Mouse (Mus musculus) liver, embryonic 14.5 days (tissue): ENCODE results near the gene Grm3. TPM values are rescaled to one million over a fixed set of nuclear protein-coding genes. Genes with fewer than 3 reads are reported as not detected.

Experiments
- ATAC-seq: fragments of 200-750 bp; cut with Nextera tagmentation; 2 replicates; pipeline ENCODE4 v1.8.0; 2017; ENCODE audit warnings: moderate number of reproducible peaks, mild to moderate bottlenecking, moderate library complexity; ENCODE audit not compliant: insufficient read depth
- DNase-seq, 3 experiments: peaks; one replicate each; pipeline ENCODE4 v3.0.0-alpha.2; 2012 to 2013; ENCODE audit warnings: low read depth in 3 of 3, low spot score in 3 of 3
- H3K27ac ChIP-seq: fragments of 300-500 bp; sonication (generic); 2 replicates; pipeline ENCODE4 v1.5.1; 2014; ENCODE audit warnings: moderate library complexity, mild to moderate bottlenecking, control low read depth, inconsistent platforms
- H3K27me3 ChIP-seq: fragments of 300-500 bp; sonication (generic); 2 replicates; pipeline ENCODE4 v1.6.1; 2014; ENCODE audit warnings: mild to moderate bottlenecking, low read length, moderate library complexity; ENCODE audit not compliant: control insufficient read depth, insufficient read depth
- H3K36me3 ChIP-seq: fragments of 300-500 bp; sonication (generic); replicated peaks from 2 replicates; pipeline ENCODE4 v1.6.1; 2014; ENCODE audit warnings: low read depth; ENCODE audit not compliant: control insufficient read depth, insufficient read depth
- H3K4me1 ChIP-seq, 2 experiments: fragments of 200-500 bp in 1 of 2; fragments of 300-500 bp in 1 of 2; sonication (generic) in 1 of 2; replicated peaks; 2 replicates each; pipeline ENCODE4 v1.6.1; 2012 to 2014; ENCODE audit warnings: antibody characterized with exemption in 1 of 2, inconsistent platforms in 1 of 2, low read length in 1 of 2; ENCODE audit not compliant: control insufficient read depth in 2 of 2, insufficient read depth in 2 of 2
- H3K4me2 ChIP-seq: fragments of 300-500 bp; sonication (generic); 2 replicates; pipeline ENCODE4 v1.6.1; 2014; ENCODE audit warnings: low read depth, mild to moderate bottlenecking, control low read depth, moderate library complexity
- H3K4me3 ChIP-seq, 2 experiments: fragments of 200-500 bp in 1 of 2; fragments of 300-500 bp in 1 of 2; sonication (generic) in 1 of 2; 2 replicates each; pipeline ENCODE4 v1.5.1; 2012 to 2014; ENCODE audit warnings: low read depth in 2 of 2, low read length in 2 of 2, mild to moderate bottlenecking in 2 of 2, control low read depth in 1 of 2, inconsistent platforms in 1 of 2, moderate library complexity in 1 of 2; ENCODE audit not compliant: insufficient read depth in 1 of 2
- H3K9ac ChIP-seq: fragments of 300-500 bp; sonication (generic); replicated peaks from 2 replicates; pipeline ENCODE4 v1.6.1; 2014; ENCODE audit warnings: mild to moderate bottlenecking, control low read depth, moderate library complexity
- H3K9me3 ChIP-seq: fragments of 300-500 bp; sonication (generic); 2 replicates; pipeline ENCODE4 v1.6.1; 2016; ENCODE audit warnings: low read length, mixed read lengths; ENCODE audit not compliant: control insufficient read depth
- CTCF ChIP-seq: IDR thresholded peaks from 2 replicates; pipeline ENCODE4 v1.5.1; 2016; ENCODE audit warnings: antibody characterized with exemption, low read depth, control low read depth
- EP300 ChIP-seq: IDR thresholded peaks from 2 replicates; pipeline ENCODE4 v1.6.1; 2016; ENCODE audit warnings: antibody characterized with exemption, low read depth
- WGBS: fragments of 180-500 bp; shearing (Covaris S2); extraction: QIAGEN DNeasy Blood & Tissue Kit; methylation state at CpG from one replicate; pipeline ENCODE4 v1.1.7; 2014; ENCODE audit not compliant: insufficient replicate concordance; 5-methylcytosine and 5-hydroxymethylcytosine counted together
- polyA plus RNA-seq, 2 experiments: library from polyadenylated mRNA; depleted of rRNA in 1 of 2; stranded (reverse) in 1 of 2; unstranded in 1 of 2; fragments of >200 nt; fragmentation: Nextera tagmentation in 1 of 2; extraction: Ambion mirVana in 1 of 2; gene quantifications; 2 replicates each; pipeline versions ENCODE4 v1.2.1 to v1.2.3; 2012 to 2014

Grm3 gene
- polyA plus RNA-seq, 2 experiments = 0.02 TPM; not detected in 1

GRCm38 (mm10) chr5:9511027-9511426 lies 213.9 kb downstream of the Grm3 start:
- WGBS = 61% methylated on average over 1 of the region's 1 CpGs
- DNase-seq (no peak), ATAC-seq (no peak)
- no peaks in the 10 kb centered on the region for H3K27me3 ChIP-seq
- TF ChIP-seq EP300 (no peak), CTCF (no peak)
- no peak overlapping the region for H3K4me3 ChIP-seq
- no peak overlapping the region for H3K27ac ChIP-seq
- H3K4me1 ChIP-seq = no peaks in the 10 kb centered on the region
- H3K4me2 ChIP-seq = no peak overlapping the region
- H3K36me3 ChIP-seq = no peaks in the 10 kb centered on the region
- no peak overlapping the region for H3K9ac ChIP-seq
- no peaks in the 10 kb centered on the region for H3K9me3 ChIP-seq

- H3K4me2 ChIP-seq = no peak overlapping the region
- DNase-seq (no peak), ATAC-seq (no peak)
- TF ChIP-seq CTCF (no peak), EP300 (no peak)
- no peak overlapping the region for H3K27ac ChIP-seq
- WGBS = 59% methylated on average over 4 of the region's 4 CpGs
- H3K9ac ChIP-seq = no peak overlapping the region
- no peaks in the 10 kb centered on the region for H3K27me3 ChIP-seq
- H3K4me1 ChIP-seq = no peaks in the 10 kb centered on the region
- no peaks in the 10 kb centered on the region for H3K9me3 ChIP-seq
- no peaks in the 10 kb centered on the region for H3K36me3 ChIP-seq
- no peak overlapping the region for H3K4me3 ChIP-seq
Observed at GRCm38 (mm10) chr5:9497235-9497634, 227.7 kb downstream of the Grm3 start.

GRCm38 (mm10) chr5:9495456-9495855 lies 229.5 kb downstream of the Grm3 start:
- Histone ChIP-seq H3K27ac (no peak overlapping the region), H3K4me2 (no peak overlapping the region), H3K4me1 (no peaks in the 10 kb centered on the region), H3K9ac (no peak overlapping the region), H3K9me3 (no peaks in the 10 kb centered on the region), H3K27me3 (no peaks in the 10 kb centered on the region), H3K4me3 (no peak overlapping the region), H3K36me3 (no peaks in the 10 kb centered on the region)
- 17% methylated on average over 5 of the region's 5 CpGs for WGBS
- TF ChIP-seq CTCF (no peak), EP300 (no peak)
- ATAC-seq (no peak), DNase-seq (no peak)

GRCm38 (mm10) chr5:9477587-9477986 lies 247.4 kb downstream of the Grm3 start:
- Histone ChIP-seq H3K4me1 (no peaks in the 10 kb centered on the region), H3K4me3 (no peak overlapping the region), H3K36me3 (no peaks in the 10 kb centered on the region), H3K9ac (no peak overlapping the region), H3K9me3 (no peaks in the 10 kb centered on the region), H3K27ac (no peak overlapping the region), H3K4me2 (no peak overlapping the region), H3K27me3 (no peaks in the 10 kb centered on the region)
- DNase-seq (no peak), ATAC-seq (no peak)
- TF ChIP-seq CTCF = no peak
- TF ChIP-seq EP300 = no peak
- 57% methylated on average over 3 of the region's 3 CpGs for WGBS

- Histone ChIP-seq H3K36me3 (no peaks in the 10 kb centered on the region), H3K4me1 (no peaks in the 10 kb centered on the region), H3K4me3 (no peak overlapping the region), H3K4me2 (no peak overlapping the region), H3K27me3 (no peaks in the 10 kb centered on the region), H3K27ac (no peak overlapping the region), H3K9ac (no peak overlapping the region), H3K9me3 (no peaks in the 10 kb centered on the region)
- DNase-seq (no peak), ATAC-seq (no peak)
- WGBS = 67% methylated on average over 2 of the region's 2 CpGs
- no peak for TF ChIP-seq CTCF
- no peak for TF ChIP-seq EP300
Observed at GRCm38 (mm10) chr5:9453298-9453697, 271.7 kb downstream of the Grm3 start.
